Mouse (Mus musculus): ENCODE measurements around the gene Nkx2-5.

Gene Nkx2-5

DNA sequence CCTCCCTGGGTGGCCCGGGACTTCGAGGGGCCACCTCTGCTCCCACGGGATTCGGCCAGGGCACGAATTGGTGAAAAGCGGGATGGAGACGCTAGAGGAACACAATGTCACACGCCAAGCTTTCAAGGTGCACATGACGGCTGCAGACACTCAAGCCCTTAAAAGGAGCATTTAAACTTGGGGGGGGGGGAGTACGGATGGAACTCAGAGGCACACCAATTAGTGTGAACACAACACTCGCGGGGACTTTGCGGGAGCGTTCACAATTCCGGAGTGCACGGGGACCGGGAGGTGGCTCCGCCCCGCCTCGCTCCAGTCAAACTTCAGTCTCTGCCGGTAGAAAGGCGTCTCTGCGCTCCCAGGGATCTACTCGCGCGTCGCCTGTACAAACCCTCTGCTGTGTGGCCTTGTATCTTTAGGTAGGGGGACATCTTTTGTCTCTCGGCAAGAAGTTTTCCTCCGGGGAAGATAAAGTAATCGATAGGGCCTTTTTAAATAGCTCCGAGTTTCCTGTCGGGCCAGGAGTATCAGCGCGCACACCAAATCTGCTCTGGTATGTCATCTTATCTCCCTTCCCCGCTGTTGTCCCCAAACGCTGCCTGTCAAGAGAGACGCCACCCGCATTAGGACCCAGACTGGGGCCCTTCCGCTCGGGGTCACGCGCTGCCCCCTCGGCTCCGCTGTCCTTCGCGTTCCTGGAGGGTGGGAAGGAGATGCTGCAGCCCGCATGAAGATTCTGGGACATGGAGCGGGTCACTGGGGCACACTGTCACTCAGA lies 5.7 kb upstream of the Nkx2-5 start:
- no peak for DNase-seq (ENCODE audit: low spot score in 2 of 2)

DNA sequence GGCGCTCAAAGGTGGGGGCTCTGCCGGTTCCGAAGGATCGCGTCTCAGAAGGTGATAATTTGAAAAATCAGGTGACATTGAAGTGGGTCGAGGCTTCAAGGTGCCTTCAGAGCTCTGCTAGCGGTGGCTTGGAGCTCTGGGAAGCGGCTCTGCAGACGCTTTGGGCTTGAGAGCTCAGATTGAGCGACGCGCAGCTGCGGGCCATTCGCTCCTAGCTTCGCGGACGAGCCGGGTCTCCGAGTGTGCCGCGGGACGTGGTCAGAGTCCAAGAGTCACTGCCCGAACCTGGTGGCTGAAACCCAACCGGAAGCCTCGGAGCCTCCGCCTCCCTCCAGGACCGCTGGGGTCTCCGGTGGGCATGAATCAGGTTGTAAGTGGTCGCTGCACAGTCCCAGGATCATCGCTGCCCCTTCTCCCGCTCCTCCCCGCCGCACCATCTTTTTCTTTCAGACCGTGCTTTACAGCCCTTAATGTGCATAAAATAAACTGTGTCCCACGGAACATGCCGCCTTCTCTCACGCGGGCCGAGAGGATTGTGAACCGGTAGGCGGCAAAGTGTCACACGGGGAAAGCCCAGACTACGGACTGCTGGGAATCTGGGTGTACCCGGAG lies 5.0 kb upstream of the Nkx2-5 start:
- no peak for DNase-seq (ENCODE audit: low spot score in 2 of 2)

- DNase-seq (ENCODE audit: low spot score in 2 of 2): no peak
These were observed 4.4 kb upstream of the Nkx2-5 start for GRCm38 (mm10) chr17:26849106-26849745.

DNA sequence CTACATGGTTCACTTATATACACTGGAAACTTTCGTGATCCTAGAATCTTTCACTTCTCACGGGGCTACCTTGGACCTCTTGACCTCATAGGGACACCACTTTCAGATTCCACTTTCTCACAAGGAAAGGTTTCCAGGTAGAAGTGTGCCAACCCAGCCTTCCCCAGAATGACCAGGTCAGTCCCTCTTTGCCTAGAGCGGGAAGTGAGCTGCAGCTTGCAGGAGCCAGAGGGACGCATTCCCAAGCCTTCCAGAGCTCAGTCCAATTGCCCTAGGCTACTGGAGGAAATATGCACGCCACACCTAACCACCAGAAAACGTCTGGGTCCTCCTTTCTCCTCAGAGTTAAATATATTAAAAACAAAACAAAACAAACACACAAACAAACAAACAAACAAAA lies 3.4 kb upstream of the Nkx2-5 start:
- DNase-seq (ENCODE audit: low spot score in 2 of 2): no peak

- no peak for DNase-seq (ENCODE audit: low spot score in 2 of 2)
These were observed 3.0 kb upstream of the Nkx2-5 start for GRCm38 (mm10) chr17:26847801-26848200.

DNA sequence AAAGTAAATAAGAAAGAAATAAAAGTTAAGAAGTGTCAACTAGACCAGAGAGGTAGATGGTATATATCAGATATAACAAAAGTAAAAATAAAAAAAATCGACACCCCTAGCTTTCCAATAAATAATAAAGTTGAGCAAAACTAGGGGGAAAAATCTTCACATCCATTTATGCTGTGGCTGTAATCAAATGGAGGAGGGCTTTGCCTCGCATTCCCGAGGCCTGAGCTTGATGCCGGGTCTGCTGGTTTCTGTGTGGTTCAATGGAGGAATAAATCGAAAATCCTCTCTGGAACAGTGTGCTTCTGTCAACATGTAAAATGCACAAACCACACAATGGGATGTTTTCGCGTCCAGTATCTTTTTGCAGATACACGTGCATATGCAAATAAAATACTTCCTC lies 1.6 kb upstream of the Nkx2-5 start:
- DNase-seq (ENCODE audit: low spot score in 2 of 2): no peak

- no peak for DNase-seq (ENCODE audit: low spot score in 2 of 2)
These were observed 591 bp upstream of the Nkx2-5 start for GRCm38 (mm10) chr17:26845149-26846050.

DNA sequence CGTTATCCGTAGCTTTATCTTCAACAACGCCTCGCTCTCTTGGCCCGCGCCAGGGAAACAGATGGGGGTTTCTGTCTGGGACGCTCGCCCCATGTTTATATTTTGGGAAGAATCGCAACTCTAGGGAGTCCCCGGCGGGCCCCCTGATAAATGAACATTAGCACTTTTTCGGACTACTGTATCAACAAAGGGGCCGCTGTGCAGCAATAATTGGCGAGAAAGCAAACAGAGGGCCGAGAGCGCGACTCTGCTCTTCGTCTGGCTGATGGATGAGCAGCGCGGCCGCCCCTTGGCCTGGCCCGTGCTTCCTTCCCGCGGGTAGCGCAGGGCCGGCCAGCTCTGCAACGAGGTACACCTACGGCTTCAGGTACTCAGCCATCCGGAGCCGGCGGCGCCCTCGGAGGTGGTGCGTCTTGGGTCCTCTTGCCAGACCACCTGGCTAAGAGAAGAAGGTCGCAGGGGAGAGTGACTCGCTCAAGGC lies 398 bp downstream of the Nkx2-5 start:
- no peak for DNase-seq (ENCODE audit: low spot score in 2 of 2)

- DNase-seq (ENCODE audit: low spot score in 2 of 2): no peak
These were observed 1.0 kb downstream of the Nkx2-5 start for GRCm38 (mm10) chr17:26843696-26844236.

GRCm38 (mm10) chr17:26843229-26843567 lies 1.6 kb downstream of the Nkx2-5 start:
- no peak for DNase-seq (ENCODE audit: low spot score in 2 of 2)

DNA sequence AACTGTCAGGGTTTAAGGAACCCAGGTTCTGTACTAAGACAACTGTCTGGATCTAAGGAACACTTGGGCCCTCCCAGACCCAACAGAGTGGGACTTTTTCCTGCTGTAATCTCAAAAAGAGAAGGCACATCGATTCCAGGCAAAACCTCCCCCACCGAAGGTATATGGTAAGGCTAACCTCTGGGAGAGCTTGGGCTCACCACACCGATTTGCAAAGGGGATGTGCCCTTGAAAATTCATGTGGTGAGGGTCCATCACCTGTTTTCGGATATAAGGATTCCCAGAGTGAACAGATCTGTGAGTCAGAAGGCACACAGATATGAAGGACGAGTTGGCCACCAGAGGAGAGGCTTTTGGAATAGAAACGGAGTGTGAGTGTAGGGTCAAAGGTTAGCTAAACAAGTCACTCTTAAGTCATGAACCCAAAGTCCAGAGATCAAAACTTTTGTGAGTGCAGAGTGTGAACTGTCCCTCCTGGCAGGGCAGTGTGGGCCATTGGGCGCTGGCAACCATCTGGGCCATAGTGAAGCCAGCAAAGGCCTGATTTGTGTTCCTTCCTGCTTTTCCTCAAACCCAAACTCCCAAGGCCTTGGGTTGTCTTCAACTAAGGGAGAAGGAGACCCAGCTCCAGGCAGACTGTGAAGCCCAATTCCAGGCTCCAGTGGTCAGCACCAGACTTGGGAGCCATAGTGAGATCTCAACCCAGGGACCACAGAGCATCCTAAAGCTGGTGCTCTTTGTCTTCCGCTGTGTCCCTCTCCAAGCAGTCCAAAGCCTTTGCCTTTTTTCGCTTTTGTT lies 2.2 kb downstream of the Nkx2-5 start:
- no peak for DNase-seq (ENCODE audit: low spot score in 2 of 2)

GRCm38 (mm10) chr17:26841981-26842380 lies 2.8 kb downstream of the Nkx2-5 start:
- DNase-seq (ENCODE audit: low spot score in 2 of 2): no peak

DNA sequence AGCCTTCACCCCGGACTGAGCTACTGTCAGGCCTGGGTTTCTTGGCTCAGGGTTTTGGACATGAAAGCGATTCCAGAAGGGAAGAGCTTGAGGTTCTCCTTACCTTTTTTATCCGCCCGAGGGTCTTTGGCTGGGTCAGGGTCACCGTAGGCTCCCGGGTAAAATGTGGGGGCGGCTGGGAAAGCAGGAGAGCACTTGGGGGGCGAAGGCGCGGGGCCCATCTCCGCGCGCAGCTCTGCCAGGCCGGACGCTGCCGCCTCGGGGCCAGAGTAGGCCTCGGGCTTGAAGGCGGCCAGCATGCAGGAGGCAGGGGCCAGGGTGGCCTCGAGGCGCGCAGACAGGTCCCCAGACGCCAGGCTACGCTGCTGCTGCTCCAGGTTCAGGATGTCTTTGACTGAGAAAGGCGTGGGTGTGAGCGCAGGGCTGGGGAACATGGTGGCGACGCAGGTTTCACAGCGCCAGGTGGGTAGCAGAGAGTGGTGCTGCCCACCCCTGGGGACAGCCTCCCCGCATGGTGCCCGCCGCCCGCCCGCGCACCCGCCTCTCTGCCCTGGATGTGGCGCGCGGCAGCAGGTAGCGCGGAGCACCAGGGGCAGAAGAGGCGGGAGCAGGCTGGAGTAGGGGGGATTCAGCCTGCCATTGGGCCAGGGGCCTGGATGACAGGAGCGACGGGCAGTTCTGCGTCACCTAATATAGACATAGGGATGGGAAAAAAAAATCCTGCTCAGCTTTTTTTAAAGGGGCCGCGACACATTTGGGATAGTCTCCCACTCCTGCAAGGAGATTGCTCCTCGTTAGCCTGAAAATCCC lies 3.7 kb downstream of the Nkx2-5 start:
- no peak for DNase-seq (ENCODE audit: low spot score in 2 of 2)

GRCm38 (mm10) chr17:26840439-26840780 lies 4.4 kb downstream of the Nkx2-5 start:
- DNase-seq (ENCODE audit: low spot score in 2 of 2): no peak

- no peak for DNase-seq (ENCODE audit: low spot score in 2 of 2)
These were observed 4.9 kb downstream of the Nkx2-5 start for GRCm38 (mm10) chr17:26839718-26840438.

DNA sequence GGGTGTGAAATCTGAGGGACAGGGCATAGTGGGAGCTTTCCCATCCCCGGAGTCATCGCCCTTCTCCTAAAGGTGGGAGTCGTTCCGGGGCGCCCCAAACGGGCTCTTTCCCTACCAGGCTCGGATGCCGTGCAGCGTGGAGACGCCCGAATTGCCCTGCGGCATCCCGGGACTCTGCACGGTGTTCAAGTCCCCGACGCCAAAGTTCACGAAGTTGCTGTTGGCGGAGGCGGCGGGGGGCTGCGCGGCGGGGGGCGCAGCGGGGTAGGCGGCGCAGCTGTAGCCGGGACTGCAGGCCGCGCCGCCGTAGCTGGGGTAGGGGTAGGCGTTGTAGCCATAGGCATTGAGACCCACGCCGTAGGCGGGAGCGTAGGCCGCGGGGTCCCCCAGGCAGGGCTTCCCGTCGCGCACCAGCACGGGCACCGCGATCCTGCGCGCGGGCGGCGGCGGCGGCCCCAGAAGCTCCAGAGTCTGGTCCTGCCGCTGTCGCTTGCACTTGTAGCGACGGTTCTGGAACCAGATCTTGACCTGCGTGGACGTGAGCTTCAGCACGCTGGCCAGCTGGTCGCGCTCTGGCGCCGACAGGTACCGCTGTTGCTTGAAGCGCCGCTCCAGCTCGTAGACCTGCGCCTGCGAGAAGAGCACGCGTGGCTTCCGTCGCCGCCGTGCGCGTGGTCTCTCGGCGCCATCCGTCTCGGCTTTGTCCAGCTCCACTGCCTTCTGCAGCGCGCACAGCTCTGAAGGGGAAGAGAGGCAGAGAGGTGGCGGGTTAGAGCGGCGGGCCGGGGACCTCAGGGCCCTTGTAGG lies 5.7 kb downstream of the Nkx2-5 start:
- no peak for DNase-seq (ENCODE audit: low spot score in 2 of 2)

DNA sequence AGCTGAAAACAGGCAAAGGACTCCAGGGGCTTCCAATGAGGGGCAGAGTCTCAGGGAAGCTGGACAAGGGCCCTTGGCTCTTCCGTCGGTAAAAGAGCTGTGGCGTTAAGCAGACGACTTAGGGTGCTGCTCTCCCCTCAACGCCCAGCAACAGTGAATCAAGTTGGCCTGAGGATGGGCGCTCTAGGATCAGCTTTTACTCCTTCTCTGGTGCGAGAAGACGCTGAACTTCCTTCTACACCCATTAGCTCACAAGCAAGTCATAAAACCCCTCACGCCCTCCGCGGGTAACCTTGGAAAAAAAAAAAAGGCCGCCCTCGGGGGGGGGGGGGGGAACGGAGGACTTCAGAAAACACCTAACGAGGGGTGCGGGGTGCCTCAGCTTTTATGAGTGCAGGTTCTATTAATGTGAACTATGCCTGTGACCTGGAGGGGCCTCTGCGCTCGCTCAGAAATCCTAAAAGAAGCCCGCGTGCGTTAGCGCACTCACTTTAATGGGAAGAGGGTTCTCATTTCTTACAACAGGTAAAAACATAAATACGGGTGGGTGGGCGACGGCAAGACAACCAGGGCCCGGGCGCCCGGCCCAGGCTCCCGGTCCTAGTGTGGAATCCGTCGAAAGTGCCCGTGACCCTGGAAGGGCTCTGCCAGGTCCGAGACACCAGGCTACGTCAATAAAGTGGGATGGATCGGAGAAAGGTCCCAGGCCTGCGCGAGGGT lies 6.5 kb downstream of the Nkx2-5 start:
- no peak for DNase-seq (ENCODE audit: low spot score in 2 of 2)

DNA sequence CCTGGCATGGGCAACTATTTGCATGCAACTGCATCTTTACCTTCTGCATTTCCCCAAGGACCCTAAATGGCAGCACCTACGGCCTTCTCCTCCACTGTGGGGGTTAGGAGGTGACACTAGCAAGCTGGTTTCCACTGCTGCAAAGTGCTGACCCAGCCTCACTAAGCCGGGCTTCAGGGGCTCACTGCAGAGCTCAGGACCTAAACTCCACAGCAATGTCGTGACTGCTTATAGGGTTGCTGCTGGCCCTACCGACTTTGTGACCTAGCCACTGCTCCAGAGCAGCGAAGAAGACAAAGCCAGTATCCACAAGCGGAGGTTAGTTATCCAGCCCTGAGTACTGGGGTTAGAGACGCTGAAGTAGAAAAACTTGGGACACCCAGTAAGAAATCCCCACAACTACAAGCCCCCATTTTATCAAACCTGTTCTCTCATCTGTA lies 7.2 kb downstream of the Nkx2-5 start:
- no peak for DNase-seq (ENCODE audit: low spot score in 2 of 2)

All from right cerebral cortex, postnatal 36 days (tissue).